Mouse (Mus musculus) kidney, adult 8-10 months (tissue): ENCODE measurements around the gene Nek11.

ENCODE experiments used
- DNase-seq, 2 experiments: peaks; one replicate each; pipeline ENCODE4 v3.0.0; 2022

Nek11 gene

GRCm38 (mm10) chr9:105309553-105310281 is 85.6 kb downstream of the Nek11 start:
- DNase-seq = peak in 1 of 2 experiments; percentile 11

- no peak for DNase-seq
These were observed 89.3 kb downstream of the Nek11 start for GRCm38 (mm10) chr9:105306042-105306441.

DNA sequence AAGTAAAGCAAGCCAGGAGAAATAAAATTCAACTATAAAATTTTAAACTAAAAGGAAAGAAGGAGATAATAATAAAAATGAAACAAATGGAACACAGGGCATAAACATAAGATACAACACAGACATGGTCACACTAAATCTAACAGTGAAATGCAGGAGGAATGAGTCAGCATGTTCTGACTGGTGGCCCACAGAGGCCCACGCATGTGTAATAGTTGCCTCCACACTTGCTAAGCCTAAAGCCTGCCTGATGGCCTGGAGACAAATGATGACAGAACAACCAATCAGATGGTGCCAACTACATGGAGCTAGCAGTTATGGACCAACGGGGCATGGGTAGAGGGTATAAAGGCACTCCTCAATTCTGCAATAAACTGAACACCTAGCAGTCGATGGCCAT is 93.1 kb downstream of the Nek11 start:
- no peak for DNase-seq

DNA sequence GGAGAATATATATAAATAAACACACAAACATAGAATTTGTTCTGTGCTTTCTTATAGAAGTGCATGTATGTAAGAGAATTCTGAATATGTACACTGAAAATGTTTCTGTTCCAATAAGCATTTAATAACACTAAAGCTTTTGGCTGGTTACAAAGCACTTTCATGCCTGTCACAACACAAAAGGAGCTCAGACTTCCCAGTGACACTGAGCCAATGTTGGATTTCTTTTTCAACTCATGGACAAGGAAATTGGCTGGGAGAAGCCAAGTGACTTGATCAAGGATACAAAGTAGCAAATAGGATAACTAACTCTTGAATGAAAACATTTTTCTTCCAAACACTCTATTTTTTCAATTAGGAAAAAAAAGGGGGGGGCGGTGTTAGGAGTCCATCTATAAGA is 93.9 kb downstream of the Nek11 start:
- DNase-seq = no peak

GRCm38 (mm10) chr9:105300738-105301325 is 94.5 kb downstream of the Nek11 start:
- DNase-seq = no peak

DNA sequence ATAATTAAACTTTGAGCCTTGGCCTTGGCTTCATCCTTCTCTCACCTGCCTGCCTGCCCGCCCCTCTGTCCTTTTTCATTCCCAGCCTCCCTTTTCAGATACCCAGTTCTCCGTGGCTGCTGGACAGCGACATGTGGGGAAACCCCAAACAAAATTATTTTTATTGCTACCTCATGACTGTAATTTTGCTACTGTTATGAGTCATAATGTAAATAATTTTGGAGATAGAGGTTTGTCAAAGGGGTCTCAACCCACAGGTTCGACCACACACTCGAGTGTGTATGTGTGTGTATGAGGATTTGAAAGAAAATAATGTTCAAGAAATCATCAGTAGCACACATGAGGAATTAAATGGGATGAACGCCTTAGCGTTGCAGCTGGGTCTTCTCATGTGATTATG is 110.7 kb downstream of the Nek11 start:
- DNase-seq = no peak

GRCm38 (mm10) chr9:105282725-105283124 is 112.6 kb downstream of the Nek11 start:
- peak in 1 of 2 experiments; percentile 16 for DNase-seq

DNA sequence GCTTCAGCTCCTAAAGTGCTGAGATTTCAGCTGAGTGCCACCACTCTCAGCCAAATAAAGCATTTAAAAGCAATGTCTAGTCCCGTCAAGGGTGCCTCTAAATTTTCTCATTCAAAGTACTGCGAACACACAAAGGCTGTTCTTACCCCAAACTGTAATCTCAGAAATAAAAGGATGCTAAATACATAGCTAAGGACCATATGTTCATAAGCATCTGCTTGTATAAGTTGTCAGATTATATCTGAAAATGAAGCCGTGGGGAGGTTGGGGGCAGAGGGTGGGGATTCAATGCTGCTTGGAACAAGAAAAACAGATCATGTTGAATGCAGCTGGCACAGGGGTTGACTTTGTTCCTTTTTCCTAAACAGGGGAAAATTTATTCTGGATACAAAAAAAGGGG is 120.4 kb downstream of the Nek11 start:
- no peak for DNase-seq

- no peak for DNase-seq
These were observed 121.0 kb downstream of the Nek11 start for GRCm38 (mm10) chr9:105274286-105274685.

DNA sequence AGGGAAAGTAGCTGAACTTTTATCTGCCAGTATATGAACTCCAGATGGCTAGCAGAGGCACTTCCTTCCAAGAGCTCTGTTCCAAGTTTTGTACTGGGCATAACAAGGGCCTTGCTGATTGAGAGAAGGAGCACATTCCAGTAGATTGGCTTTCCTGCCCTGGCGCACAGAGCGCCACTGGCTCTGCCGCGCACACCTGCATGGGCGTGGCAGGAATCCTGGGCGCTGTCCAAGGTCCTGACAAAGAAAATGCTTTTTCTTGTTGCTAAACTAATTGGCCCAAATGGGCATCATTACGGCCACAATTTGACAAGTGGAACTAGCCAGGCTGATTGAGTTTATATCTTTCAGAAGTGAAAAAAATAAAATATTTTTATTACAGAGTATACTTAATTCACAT is 123.1 kb downstream of the Nek11 start:
- peak; percentile 8 to 32 for DNase-seq

- DNase-seq = no peak
These were observed 132.2 kb downstream of the Nek11 start for GRCm38 (mm10) chr9:105263140-105263539.

DNA sequence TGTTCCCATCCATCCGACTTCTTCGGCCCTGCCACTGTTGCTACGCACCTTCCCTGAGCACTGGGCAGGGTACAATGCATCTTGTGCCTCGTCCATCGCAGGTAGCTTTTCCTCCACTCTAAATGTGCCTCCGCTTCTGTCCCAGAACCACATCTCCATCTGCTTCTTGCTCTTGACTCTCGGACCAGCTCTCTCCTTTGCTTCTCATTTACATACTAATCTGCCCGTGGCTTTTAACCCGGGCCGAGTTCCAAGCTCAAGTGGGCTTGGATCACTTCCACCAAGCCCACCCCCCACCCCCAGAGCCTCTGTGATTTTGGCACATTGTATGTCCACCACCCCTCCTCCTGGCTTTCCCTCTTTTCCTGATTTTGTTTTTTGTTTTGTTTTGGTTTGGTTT is 137.7 kb downstream of the Nek11 start:
- no peak for DNase-seq

DNA sequence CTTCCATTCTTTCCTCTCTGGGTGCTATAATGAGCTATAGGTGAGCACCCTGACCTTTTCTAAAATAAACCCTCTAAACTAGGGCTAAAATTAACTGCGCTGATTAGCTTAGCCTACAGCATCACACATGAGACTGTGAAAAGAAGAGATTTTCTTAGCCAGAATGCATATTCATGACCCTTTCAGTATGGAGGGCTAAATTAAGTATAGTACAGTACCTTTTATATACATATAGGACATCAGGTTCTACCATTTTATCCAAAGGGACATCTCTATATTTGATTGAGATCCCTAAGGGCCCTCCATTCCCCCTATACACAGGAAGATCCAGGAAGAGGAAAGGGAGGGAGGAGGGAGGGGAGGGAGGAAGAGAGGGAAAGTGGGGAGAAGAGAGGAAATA is 141.2 kb downstream of the Nek11 start:
- DNase-seq = no peak

DNA sequence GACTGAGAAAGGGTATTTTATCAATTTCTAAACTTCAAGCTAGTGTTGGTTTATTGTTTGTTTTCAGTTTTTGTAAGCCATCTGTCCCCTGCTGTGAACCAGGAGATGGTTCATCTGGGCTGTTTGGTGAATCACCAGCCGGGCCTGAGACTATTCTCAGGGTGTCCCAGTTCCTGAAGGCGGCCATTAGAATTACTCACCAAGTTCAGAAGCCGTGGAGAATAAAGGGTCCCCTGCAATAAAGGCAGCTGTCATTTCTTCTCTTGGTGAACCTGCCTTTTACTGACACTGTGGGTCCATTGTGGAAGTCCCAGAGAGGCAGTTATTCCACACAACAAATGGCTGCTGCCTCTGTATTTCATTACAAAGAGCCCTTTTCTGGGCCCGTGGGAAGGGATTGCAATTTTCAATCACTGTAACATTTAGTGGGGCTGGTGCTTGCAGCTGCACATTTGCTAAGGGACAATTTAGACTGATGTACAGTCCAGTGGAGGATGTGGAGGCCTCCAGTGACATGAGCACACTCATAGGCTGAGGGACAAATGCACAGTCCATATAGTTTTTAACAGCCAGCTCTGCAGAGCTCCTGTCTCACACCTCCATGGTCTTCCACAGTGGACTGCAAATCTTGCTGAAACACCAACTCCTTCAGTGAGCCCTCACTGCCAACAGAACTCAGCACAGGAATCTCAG is 142.8 kb downstream of the Nek11 start:
- DNase-seq = no peak

- no peak for DNase-seq
These were observed 144.1 kb downstream of the Nek11 start for GRCm38 (mm10) chr9:105251256-105251655.

DNA sequence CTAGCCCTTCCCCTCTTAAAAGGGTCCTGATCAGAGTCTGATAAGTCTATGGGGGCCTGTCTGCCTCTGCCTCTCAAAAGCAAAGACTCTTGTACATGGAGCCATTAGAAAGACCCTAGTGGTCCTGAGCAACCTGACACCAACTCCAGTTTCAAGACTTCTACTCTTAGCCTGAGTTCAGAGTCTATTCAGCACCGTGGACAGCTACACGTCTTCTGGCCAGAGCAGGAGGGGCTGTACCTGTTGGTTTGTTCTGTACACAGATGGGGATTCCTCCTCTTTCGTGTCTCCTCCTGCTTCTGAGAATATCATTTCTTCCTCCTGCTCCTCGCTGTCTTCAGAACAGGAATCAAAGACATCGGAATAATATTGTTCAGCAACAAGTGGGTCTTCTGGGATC is 151.3 kb downstream of the Nek11 start:
- peak in 1 of 2 experiments; percentile 15 for DNase-seq

DNA sequence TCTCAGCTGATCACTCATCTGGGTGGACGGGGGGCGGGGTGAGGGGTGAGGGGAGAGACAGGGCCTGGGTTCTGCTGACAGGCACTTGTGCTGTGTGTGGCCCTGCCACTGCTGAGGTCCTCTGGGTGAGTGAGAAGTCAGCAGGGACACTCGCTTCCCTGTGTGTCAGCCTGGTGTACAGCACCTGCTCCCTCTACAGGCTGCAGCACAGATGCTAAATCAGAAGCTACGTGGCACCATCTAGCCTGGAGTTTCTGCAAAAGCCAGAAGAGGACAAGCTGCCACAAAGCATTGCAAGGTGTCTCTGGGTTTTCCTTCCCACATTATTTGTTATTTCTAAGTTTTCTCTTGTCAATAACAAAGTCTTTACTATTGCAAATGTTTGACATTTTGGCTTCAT is 180.9 kb downstream of the Nek11 start:
- DNase-seq = no peak

DNA sequence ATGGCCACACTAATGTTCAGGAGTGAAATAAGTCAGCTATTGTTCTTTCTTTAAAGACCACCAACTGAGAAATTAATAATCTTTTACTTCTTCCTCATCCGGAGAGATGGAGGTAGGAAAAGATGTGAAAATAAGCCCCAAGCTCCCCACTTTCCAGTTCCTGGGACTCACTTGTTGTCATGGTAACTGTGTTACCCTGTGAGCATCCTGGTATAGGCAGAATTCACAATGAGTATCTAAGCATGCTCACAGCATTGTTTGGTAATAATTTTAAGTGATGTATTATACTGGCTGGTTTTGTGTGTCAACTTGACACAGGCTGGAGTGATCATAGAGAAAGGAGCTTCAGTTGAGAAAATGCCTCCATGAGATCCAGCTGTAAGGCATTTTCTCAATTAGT is 195.0 kb downstream of the Nek11 start:
- no peak for DNase-seq

DNA sequence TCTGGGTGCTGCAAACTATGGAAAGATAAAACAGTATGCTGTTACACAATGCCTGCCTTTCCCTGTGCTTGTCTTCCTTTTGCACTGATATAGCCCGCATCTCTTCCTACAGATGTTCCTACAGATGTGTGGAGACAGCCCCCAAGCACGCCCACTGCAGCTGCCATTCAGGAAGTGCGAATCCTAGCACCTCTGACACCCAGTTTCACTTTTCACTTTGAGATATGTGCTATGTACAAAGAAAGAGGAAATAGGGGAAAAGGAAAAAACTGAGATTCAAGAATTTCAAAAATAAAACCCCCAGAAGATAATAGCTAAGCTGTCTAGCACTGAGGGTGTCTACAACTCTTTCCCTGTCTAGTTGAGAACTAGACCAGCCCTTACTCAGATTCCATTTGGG is 208.6 kb downstream of the Nek11 start:
- DNase-seq = no peak

GRCm38 (mm10) chr9:105182392-105182791 is 212.9 kb downstream of the Nek11 start:
- DNase-seq = no peak

DNA sequence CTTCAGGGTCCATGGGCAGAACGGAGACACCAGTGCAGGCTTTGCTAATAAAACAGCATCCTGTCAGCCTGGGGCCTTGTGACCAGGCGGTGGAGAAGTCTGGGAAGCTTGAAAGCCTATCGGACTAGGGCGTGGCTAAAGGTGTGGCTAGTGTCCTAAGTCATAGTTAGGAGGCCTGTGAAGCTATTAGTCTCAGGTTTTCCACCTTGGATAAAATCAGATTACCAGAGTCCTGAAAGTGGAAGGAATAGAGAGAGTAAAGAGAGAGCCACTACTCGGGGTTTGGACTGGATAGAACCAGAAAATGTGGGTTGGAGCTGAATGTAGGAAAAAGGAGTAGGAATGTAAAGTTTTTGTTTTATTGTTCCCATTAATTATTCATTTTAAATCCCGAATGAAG is 250.3 kb downstream of the Nek11 start, which contains the start of gene 1700080E11Rik:
TSS of gene 1700080E11Rik (minus strand) at position 101 of the 400 bp plus-strand sequence.
- no peak for DNase-seq

DNA sequence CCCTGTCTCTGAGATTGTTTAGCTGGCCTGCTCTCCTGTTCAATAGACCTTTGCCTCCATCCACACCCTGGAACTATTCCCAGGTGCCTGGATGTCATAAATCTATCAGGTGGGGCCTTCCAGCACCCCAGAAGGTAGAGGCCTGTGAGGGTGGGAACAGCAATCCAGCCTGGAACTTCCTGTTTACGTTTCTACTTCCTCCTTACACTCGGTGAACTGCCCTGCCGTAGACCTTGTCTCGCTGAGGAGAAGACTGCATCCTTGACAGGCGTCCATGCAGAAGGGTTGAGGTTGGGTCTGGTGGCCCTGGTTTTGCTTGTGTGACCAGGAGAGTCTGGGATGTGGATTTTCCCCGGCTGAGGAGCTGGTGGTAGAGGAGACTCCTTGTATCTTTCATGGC is 256.1 kb downstream of the Nek11 start:
- DNase-seq = no peak

GRCm38 (mm10) chr9:105136404-105136803 is 258.9 kb downstream of the Nek11 start:
- no peak for DNase-seq

DNA sequence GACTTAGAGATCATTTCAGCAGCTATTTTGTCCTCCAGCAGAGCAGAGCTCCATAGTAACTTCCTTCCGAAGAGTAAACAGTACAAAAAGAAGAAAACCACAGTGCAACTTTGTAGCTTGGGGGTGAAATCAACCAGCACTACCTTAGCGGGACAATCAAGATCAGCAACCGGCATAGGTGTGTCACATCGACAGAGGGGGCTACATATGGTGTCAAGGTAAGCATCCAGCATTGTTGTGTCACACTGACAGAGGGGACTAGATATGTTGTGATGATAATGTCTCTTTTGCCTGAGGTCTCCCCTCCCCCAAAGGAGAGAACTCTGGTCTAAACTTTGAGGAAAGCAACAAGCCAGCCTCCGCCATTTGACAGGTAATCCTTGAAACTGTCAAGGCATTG is 260.8 kb downstream of the Nek11 start:
- DNase-seq = no peak
